Mouse (Mus musculus): Measurements from ENCODE around the gene Bmp7.

- TF ChIP-seq CTCF (IDR thresholded peaks at IDR 0.05; ENCODE audit: low read depth) (peak; percentile 27), EP300 (IDR thresholded peaks at IDR 0.05; ENCODE audit: low read depth) (no peak)
Measured at GRCm38 (mm10) chr2:172938761-172939638, 1.1 kb downstream of the Bmp7 start.
